Mouse (Mus musculus) left cerebral cortex, adult 18-20 months (tissue): ENCODE measurements at regions not wholly inside any gene's neighbourhood (a gene's known extent, or its start where the extent isn't known, plus 50 kb on each side); places are given as distances from the start of the nearest gene placed in this dataset.

ENCODE experiments used
- DNase-seq, 2 experiments: peaks; one replicate each; pipeline ENCODE4 v3.0.0; 2021 to 2022; ENCODE audit warnings: low spot score in 2 of 2, mixed read lengths in 1 of 2

GRCm38 (mm10) chr8:65443266-65443665 lies 174.4 kb upstream of the March1 start:
- DNase-seq: no peak

DNA sequence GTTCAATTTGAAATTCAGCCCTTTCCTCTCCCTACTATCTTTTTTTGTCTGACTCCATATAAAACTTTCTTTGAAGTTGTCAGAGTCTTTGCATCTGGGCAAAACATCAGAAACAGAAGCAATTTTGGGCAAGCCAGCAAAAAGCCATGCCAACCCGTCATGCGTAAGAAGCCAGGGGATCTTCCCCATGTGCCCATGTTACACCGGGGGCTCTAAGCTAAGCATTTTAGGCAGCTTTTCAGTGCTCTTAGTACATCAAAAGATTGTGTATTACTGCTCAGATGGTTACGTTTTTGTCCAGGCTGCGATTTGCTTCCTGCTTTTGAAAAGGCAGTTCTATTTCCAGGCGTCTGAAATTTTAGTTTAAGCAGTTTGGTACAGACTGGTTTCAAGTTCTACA lies 196.8 kb upstream of the March1 start:
- DNase-seq: no peak

DNA sequence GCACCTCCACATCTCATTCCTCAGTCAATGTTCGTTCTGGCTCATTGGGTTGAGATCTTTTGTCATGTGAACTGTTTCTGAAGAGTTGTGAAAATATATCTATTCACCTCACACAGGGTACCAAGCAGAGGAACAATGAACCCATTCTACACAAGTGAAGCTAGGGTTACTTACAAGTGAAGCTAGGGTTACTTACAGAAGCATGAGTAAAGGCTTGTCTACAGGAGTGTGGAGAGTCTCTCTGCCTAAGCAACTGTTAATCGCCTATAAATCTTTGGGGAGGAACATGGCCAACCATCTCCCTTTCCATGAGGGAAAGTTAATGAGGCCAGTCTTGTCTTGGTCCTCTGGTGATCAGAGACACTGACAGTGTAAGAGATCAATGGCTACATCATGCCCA lies 199.8 kb upstream of the March1 start:
- no peak for DNase-seq

DNA sequence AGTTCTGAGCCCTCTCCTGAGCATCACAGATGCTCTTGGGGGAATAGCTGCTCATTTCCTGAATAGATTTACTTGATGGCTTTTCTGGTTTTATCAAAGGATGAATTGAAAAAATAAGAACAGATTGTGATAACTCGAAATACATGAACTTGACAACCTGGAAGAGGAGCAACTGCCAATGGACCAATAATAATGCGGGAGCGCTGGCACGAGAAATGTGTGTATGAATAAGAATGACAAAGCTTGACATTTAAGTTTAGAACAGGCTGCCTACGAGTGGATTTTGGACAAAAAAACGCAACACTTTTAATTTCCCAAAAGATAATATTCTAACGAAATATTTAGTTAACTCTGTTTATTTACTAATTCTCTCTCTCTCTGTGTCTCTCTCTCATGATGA lies 203.5 kb upstream of the March1 start:
- no peak for DNase-seq

- no peak for DNase-seq
Observed at GRCm38 (mm10) chr8:65412291-65412690, 205.4 kb upstream of the March1 start.

DNA sequence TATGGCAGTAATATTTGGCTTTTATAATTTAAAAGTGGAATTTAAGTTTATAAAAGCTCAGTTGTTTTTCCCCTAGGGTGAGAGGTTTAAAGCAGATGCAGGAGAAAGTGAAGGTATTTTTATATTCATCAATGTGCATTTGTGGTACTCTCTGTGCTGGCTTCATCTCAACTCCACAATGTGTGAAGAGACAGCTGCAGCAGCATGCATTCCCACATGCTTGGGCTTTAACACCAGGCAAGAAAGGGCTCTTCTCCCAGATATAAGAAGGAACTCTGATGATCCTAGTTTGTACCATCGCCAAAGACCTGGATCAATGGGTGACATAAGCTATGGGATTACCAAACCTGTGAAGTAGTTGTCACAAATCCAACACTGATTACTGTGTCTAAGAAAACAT lies 221.9 kb upstream of the March1 start:
- DNase-seq: no peak

- no peak for DNase-seq
Observed at GRCm38 (mm10) chr8:65355990-65356389, 226.6 kb upstream of the BC030870 start.

DNA sequence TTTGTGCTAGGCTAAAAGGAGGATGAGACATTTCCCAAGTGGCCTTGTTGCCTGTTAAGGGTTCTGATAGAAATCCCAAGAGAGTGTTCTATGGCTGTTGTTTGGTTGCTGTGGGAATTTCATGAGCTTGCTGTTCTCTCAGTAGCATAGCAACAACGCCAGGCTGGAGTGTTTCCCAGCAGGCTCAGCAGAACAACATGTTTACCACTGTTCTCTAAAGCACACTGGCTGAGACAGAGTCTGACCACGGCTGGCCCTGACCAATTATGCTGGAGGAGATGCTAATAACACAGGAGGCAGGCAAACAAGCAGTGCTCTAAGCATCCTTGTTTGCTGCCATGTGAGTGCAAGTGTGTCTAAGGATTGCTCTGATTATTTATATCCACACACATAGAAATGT lies 220.0 kb upstream of the BC030870 start:
- peak in 1 of 2 experiments; percentile 9 for DNase-seq

DNA sequence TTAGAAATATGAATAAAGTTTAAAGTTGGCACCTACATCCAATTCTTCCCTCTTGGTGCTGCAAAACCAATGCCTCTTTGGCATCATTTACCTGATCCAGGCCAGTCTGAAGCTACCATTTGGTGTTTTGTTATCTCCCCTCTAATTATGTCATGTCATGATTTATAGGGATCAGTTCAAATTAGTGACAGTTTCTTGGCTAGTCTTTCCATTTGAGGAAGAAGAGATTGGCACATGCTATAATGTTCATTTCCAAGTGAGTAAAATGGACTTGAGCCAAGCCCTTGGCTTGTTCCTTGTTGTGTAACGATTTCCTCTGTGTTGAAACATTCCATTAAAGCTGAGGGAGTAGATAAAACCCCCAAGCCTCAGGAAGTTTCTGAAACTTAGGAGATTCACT lies 201.8 kb upstream of the BC030870 start:
- DNase-seq: no peak

- no peak for DNase-seq
Observed at GRCm38 (mm10) chr8:65288687-65289086, 159.3 kb upstream of the BC030870 start.

DNA sequence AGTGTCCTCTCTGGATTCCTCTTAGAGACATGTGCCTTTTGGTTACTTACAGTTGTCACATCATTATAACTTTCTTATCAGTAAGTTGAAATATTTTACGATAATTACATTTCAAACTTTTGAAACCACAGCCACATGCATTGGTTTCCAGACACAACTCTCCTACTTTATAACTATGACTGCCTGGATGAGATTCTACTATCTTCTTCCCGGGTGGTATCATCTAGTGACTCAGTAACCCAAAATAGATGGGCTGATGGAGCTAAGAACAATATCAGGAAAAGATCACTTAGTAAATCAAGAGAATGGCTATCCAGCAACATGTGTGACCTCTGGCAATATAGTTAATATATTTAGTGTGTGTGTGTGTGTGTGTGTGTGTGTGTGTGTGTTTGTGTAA lies 151.0 kb upstream of the BC030870 start:
- no peak for DNase-seq
